Mouse (Mus musculus): ENCODE data around the gene Lrrc4. TPM values are rescaled to one million over a fixed set of nuclear protein-coding genes. Genes with fewer than 3 reads are reported as not detected.

Lrrc4 gene
- total RNA-seq, 2 experiments from 2014 or later = 0.07 TPM; not detected in 1

DNA sequence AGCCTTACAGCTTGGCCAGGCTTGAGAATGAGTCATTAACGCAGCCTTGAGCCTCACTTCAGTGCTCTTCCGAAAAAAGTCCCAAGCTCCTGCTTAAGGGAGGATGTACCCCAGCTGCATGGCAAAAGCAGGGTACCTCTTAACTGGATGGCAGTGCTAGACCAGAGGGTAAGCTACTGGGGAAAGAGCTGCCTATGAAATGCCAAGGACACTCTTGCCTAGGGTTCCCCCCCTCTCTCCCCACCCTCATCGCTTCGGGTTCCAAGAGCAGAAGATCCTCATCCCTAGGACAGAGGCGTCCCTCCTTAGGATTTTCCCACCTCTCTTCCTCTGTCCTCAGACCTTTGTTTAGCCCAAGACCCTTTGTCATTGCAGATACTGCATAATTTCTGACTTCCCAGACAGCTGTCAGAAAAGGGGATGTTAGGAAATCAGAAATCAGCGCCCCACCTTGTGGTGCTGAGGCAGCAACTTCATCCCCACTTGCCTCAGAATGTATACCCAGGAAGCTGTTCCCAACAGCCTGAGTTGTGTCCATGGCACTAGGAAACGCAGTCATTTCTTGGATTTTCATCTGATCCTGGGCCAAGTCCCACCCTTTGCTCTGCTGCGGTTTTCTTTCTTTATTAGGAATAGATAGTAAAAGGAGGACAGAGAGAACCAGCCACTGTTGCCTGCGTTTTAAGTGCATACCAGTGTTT, 4.7 kb downstream of the Lrrc4 start:
- no peak for ATAC-seq (ENCODE audit: poor library complexity, severe bottlenecking)

DNA sequence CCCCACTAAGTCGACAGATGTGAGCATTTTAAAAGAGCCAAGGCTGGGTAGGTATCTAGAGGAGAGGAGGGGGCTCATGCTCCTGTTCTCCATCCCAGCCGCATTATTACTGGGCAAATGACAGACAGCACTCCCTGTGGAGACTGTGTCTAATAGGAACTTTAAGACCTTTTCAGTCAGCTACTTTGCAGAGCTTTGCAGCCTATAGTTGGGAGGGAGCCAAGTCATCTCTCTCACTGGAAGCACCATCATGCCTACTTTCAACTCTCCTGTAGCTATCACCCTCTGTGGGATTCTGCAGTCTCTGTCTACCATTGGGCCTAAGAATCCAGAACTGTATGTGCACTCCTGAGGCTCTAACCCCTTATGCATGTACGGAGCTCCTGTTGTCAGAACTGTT, 5.7 kb downstream of the Lrrc4 start:
- no peak for ATAC-seq (ENCODE audit: poor library complexity, severe bottlenecking)

GRCm38 (mm10) chr6:28823802-28824201, 7.7 kb downstream of the Lrrc4 start:
- no peak for ATAC-seq (ENCODE audit: poor library complexity, severe bottlenecking)

DNA sequence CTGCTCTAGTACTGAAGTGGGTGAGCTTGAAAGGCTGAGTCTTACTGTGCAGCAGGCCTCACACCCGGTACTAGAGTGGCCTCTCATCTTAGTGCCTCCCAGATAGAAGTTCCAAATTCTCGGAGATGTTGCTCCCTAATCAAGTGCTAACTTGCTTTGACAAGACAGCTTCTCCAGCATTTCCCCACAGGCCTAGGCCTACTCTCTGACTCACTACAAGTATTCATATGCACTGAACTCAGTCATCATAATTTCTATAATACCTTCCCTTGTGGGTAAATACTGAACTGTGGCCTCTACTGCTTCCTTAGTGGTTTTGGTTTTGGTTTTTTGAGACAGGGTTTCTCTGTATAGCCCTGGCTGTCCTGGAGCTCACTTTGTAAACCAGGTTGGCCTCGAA, 8.2 kb downstream of the Lrrc4 start:
- no peak for ATAC-seq (ENCODE audit: poor library complexity, severe bottlenecking)

DNA sequence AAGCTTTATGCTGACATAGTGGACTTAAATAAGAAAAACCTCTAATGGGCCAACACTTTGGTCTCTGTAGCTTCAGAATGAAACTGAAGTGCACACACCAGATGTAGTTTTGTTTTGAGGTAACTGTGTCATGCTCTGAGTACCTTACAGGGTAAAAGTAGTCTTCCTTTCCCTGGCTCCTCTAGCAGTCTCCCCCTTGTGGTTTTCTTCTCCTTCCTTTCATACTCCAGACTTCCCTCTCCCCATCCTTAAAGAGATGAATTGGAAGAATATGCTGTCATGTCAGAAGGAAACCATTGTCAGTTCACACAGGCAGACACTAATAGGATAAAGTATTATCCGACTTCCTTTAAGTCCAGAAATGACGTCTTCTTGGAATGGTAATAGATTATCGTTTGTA, 9.3 kb downstream of the Lrrc4 start:
- ATAC-seq (ENCODE audit: poor library complexity, severe bottlenecking) = no peak

DNA sequence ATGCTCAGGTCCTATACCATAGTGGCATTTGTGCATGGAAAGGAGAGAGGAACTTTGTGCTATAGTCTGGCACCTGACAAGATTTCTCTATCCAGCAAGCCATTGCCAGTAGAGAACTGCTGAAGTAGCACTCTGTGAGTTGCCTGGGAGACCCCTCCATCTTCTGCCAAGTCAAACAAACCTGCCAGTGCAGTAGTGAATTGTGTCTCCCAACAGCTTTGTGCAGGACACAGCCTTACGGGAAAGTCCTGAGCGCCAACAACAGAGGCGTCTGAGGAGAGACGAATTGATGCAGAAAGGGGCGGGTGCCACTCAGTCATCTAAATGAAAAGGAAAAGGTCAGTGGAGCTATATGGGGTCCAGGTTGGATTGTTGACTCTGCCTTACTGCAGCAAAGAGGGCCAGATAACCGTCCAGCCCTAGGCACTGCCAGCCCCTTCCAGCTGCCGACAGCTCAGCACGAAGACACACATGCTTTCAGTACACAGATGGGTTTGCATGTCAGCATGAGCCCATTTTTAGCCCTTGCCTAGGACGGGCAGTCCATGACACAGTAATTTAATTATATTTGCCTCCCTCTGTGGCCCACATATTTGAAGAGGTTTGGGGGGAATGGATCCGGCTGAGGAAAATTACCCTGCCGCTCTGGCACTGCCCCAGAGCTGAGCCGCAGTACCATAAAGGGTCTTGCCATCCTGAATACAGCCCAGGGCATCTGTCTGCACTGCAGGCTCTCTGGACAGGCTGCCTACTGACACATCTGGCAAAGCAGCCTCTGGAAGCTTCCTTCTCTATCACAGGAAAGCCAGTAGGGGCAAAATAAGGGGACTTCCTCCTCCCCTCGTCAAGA, 11.8 kb downstream of the Lrrc4 start:
- no peak for ATAC-seq (ENCODE audit: poor library complexity, severe bottlenecking)

DNA sequence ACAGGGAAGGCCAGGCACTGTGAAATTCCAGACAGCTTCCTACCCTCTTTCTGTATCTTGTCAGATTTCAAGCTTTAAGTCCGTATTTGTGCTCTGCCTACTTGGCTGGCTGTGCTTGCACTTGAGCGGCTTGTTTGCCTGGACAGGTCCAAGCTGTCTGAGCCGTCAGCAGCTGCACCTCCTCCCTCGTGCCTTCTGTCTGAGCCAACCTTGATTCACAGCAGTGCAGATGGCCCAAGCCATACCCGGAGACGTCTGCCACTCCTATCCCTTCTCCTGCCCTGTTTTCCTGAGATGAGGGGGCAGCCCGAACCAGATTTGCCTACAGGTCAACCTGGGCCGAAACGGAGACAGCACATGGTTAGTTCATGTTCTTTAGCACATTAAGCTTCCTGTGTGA, 14.5 kb downstream of the Lrrc4 start:
- ATAC-seq (ENCODE audit: poor library complexity, severe bottlenecking) = no peak

DNA sequence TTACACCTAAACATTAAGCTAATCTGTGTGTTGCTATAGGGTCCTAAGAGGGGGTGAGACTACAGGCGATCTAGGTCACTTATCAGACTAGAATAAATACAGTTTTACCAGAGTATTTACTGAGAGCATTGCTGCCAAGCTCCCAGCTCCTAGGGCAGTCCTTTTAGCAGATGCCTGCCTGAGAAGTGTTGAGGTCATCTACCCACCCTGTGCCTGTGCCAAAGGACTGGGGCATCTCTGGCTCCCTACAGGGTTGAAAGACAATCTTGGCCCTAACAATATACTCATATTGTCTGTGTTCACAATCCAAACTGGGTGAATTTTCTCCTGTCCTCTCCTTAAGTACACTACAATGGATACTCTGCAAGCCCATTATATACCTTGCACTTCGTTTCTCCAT, 16.7 kb downstream of the Lrrc4 start:
- ATAC-seq (ENCODE audit: poor library complexity, severe bottlenecking) = no peak

- ATAC-seq (ENCODE audit: poor library complexity, severe bottlenecking) = no peak
Observed at GRCm38 (mm10) chr6:28813057-28813456, 18.5 kb downstream of the Lrrc4 start.

GRCm38 (mm10) chr6:28804751-28805150, 26.8 kb downstream of the Lrrc4 start:
- no peak for ATAC-seq (ENCODE audit: poor library complexity, severe bottlenecking)

- no peak for ATAC-seq (ENCODE audit: poor library complexity, severe bottlenecking)
Observed at GRCm38 (mm10) chr6:28803678-28804279, 27.8 kb downstream of the Lrrc4 start.

DNA sequence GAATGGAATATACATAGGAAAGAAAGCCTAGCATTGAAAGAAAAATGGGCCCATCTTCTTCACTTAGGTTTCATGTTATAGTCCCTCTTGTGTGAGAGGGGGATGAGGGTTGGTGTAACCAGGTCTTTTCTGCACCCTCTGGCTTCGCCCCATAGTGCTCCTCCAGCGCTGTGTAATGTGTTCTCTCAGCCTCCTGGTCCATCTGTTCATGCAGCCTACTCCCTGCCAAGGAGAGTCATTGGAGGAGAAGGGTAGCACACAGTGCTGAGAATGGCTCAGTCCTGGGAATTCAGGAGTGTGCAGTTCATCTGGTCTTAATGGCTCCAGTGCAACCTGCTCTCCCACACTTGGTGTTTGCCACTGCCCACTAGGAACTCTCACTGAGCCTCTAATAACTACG, 30.6 kb downstream of the Lrrc4 start:
- ATAC-seq (ENCODE audit: poor library complexity, severe bottlenecking) = no peak

DNA sequence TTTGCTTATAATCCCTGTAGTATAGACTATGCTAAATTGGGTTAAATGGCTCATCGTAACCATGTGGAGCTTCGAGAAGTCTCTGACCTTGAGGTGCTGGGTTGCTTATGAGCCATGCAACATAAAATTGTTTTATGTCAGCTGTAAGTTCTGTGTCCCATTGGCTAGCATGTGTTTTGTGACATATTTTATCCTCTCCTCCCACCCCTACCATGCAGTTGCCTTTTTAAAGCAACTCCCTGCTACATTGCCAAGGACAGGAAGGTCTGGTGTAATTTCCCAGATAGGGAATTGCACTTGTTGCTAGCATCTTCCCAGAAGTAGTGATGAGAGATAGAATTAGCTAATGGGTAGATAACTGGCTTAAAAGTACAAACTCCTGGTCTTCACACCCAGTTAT, 31.7 kb downstream of the Lrrc4 start:
- ATAC-seq (ENCODE audit: poor library complexity, severe bottlenecking) = no peak

- ATAC-seq (ENCODE audit: poor library complexity, severe bottlenecking) = no peak
Observed at GRCm38 (mm10) chr6:28795792-28796515, 35.6 kb downstream of the Lrrc4 start.

GRCm38 (mm10) chr6:28795380-28795779, 36.2 kb downstream of the Lrrc4 start:
- ATAC-seq (ENCODE audit: poor library complexity, severe bottlenecking) = no peak

DNA sequence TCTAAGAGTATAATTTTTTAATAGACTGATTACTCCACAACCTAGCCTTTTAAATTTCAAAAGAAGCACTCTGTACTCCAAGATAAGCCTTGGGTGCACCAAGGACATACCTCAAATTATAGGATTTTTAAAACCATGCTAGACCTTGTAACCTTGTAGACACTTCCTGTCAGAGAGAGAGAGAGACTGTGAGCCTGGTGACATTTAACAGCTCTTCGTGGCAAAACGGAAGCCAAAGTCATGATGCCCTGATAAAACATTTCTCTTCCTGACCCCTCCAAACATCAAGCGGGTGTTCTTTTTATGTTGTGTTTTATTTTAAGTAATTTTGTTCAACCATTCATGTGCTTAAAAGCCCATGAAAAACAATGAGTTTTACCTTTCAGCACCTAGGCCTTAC, 39.7 kb downstream of the Lrrc4 start:
- ATAC-seq (ENCODE audit: poor library complexity, severe bottlenecking) = no peak

DNA sequence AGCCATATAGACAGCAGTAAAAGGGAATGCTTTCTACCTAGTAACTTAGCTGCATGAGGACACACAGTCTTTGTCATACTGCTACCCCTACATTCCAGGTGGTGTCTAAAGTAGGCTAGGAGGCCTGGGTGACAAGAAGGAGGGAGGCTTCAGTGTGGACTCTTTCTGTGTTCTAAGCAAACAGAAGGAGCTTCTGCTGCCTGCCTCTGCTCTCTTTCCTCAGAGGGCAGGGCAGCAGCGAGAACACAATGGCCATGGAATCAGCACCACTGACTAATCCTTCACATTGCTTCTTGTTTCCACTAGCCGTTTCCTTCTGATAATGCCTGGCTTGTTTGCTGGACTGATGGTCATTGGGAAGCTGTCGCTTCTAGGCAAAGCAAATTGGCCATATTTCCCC, 40.4 kb downstream of the Lrrc4 start:
- no peak for ATAC-seq (ENCODE audit: poor library complexity, severe bottlenecking)

DNA sequence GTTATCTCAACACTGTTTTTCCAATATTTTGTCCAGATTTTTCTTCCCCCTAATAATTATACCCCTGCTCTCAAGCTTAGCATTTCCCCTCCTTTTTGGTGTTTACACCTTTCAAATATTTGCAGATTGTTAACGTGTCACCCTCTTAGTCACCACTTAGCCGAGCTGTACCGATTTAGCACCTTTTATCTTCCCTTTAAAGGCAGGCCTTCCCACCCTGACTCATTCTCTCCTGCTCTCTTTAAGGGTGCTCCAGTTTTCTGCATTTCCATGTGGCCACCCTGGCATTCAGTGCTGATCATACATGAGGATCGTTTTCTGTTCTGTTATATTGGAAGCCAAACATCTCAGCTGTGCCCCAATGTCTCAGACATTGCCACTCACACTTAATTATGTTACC, 41.9 kb downstream of the Lrrc4 start:
- no peak for ATAC-seq (ENCODE audit: poor library complexity, severe bottlenecking)

- no peak for ATAC-seq (ENCODE audit: poor library complexity, severe bottlenecking)
Observed at GRCm38 (mm10) chr6:28787133-28787532, 44.4 kb downstream of the Lrrc4 start.

GRCm38 (mm10) chr6:28785770-28786169, 45.8 kb downstream of the Lrrc4 start:
- no peak for ATAC-seq (ENCODE audit: poor library complexity, severe bottlenecking)

DNA sequence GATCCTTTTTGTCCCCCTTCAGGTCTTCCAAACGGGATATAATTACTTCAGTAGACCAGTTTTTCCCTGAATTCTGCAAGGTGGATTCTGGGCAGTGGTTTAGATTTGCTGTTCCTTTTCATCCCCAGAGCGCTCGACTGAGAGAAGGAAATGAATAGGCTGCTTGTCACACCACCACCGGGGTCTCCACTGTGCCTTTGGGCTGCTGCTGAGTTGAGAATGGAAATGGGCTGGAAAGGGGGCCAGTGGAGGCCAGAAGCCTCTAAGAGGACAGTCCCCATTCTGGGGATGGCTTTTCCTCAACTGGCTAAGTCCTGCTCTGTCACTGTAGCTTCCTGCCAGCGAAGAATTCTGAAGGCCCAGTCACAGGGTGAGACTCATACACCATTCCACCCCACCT, 47.6 kb downstream of the Lrrc4 start:
- no peak for ATAC-seq (ENCODE audit: poor library complexity, severe bottlenecking)

Data from megakaryocyte, adult 5-6 weeks (primary cell).